Mouse (Mus musculus): Measurements from ENCODE around the gene Trim10. TPM values are rescaled to one million over a fixed set of nuclear protein-coding genes. Genes with fewer than 3 reads are reported as not detected.

Gene Trim10
- polyA plus RNA-seq, 2 experiments, result 0.91 to 2.7 TPM

DNA sequence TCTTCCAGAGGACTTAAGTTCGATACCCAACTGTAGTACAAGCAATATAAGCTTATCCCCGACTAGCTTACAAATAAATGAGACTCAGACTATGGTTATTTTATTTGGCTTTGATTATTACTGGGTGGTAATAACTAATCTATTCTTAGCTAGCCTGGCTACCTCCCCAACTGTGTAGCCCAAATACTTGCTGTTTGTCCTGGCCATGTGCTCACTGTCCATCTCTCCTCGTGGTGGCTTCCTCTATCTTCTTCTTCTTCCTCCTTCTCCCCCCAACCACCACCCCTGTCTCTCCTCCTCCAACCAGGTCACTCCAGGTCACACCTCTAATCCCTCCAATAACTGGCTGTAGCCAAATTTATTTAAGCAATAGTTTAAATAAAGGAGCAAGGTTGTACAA, 38.9 kb upstream of the Trim10 start:
- 70% methylated on average over 3 of the region's 3 CpGs for WGBS
- TF ChIP-seq POLR2A (IDR thresholded peaks at IDR 0.05; ENCODE audit: borderline replicate concordance, extremely low read depth, insufficient read depth, insufficient read length), result no peak
- H3K27ac ChIP-seq (replicated peaks; ENCODE audit: low read depth, low read length), result no peak overlapping the region
- no peaks in the 10 kb centered on the region for H3K36me3 ChIP-seq (ENCODE audit: control insufficient read depth, insufficient read depth, low read length)
- no peak overlapping the region for H3K4me3 ChIP-seq (replicated peaks; ENCODE audit: low read length)
- H3K27me3 ChIP-seq (ENCODE audit: control insufficient read depth, insufficient read depth, low read length), result no peaks in the 10 kb centered on the region
- DNase-seq (ENCODE audit: low spot score), result no peak
- H3K4me2 ChIP-seq (replicated peaks; ENCODE audit: low read depth, low read length, severe bottlenecking), result no peak overlapping the region
- no peak overlapping the region for H3K9ac ChIP-seq (ENCODE audit: low read depth, low read length, severe bottlenecking)
- ATAC-seq (ENCODE audit: low FRiP score, low read depth), result no peak
- H3K4me1 ChIP-seq (ENCODE audit: control insufficient read depth, insufficient read depth, low read length), result no peaks in the 10 kb centered on the region
- H3K9me3 ChIP-seq (ENCODE audit: control insufficient read depth, low read length), result no peaks in the 10 kb centered on the region

DNA sequence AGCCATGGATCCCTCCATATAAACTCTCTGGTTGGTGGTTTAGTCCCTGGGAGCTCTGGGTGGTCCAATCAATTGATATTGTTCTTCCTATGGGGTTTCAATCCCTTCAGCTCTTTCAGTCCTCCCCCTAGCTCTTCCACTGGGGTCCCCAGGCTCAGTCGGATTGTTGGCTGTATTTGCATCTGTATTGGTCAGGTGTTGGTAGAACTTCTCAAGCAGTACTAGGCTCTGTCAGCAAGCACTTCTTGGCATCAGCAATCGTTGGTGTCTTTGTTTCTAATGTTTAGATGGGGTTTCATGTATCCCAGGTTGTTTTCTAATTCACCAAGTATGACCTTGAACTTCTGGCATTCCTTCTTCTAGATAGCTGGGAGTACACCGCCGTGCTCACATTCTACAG, 36.7 kb upstream of the Trim10 start:
- WGBS, result 56% methylated on average over 4 of the region's 4 CpGs
- no peak for TF ChIP-seq POLR2A (IDR thresholded peaks at IDR 0.05; ENCODE audit: borderline replicate concordance, extremely low read depth, insufficient read depth, insufficient read length)
- Histone ChIP-seq H3K4me2 (replicated peaks; ENCODE audit: low read depth, low read length, severe bottlenecking) (no peak overlapping the region), H3K27me3 (ENCODE audit: control insufficient read depth, insufficient read depth, low read length) (no peaks in the 10 kb centered on the region), H3K9ac (ENCODE audit: low read depth, low read length, severe bottlenecking) (no peak overlapping the region), H3K4me3 (replicated peaks; ENCODE audit: low read length) (no peak overlapping the region), H3K4me1 (ENCODE audit: control insufficient read depth, insufficient read depth, low read length) (peaks cover 8% of the 10 kb centered on the region), H3K9me3 (ENCODE audit: control insufficient read depth, low read length) (no peaks in the 10 kb centered on the region), H3K27ac (replicated peaks; ENCODE audit: low read depth, low read length) (no peak overlapping the region), H3K36me3 (ENCODE audit: control insufficient read depth, insufficient read depth, low read length) (no peaks in the 10 kb centered on the region)
- DNase-seq (ENCODE audit: low spot score), result no peak
- no peak for ATAC-seq (ENCODE audit: low FRiP score, low read depth)

DNA sequence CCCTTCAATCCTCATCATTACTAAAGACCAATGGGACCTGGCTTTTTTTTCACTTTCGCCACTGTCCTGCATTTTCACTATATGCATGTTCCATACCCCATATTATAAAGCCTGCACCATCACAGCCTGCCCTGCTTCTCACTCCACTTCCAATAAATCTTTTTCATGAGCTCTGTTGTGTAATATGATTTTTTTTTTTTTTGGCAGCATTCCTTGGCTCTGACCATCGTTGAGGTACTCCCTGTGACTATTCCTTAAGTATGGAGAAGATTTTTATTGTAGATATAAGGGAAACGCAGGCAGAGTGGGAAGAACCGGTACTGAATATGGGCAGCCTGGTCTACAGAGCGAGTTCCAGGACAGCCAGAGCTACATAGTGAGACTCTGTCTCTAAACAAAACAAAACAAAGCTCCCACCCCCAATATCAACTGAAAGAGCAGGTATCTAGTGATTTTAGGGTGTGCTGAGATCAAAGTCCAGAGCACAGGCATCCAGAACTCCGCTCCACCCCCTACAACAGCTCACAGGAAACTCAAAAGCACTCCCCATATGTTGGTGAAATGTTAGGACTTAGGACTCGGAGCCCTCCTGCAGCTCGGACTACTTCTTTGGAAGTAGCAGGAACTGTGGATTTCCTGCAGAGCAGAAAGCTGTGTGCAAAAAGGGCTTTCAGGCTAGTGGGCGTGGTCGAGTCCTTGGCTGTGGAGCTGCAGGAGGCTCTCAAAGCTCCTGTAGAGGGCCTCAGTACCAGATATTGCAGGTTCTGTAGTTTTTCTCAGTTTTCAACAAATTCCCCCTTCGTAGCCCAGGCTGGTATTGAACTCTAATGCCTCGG, 33.6 kb upstream of the Trim10 start:
- peak overlapping the region; percentile 64 for H3K4me2 ChIP-seq (replicated peaks; ENCODE audit: low read depth, low read length, severe bottlenecking)
- H3K4me3 ChIP-seq (replicated peaks; ENCODE audit: low read length), result peak overlapping the region; percentile 77
- no peak for ATAC-seq (ENCODE audit: low FRiP score, low read depth)

DNA sequence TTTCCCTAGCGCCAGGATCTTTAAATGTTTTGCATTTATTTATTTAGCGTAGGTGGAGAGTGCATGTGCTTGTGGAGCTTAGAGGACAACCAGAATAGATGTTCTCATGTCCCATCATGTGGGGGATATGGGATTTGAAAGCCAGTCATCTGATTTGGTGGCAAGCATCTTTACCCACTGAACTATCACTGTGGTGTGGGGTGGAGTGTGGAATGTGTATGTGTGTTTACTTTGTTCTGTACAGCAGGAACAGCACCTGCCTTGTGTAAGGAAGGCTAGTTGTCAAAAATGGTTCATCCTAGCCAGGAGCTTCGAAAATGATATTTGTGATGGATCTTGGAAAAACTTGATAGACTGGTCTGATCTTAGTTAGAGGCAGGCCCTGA, 33.0 kb upstream of the Trim10 start:
- Histone ChIP-seq H3K9me3 (ENCODE audit: control insufficient read depth, low read length) (no peaks in the 10 kb centered on the region), H3K27me3 (ENCODE audit: control insufficient read depth, insufficient read depth, low read length) (no peaks in the 10 kb centered on the region), H3K36me3 (ENCODE audit: control insufficient read depth, insufficient read depth, low read length) (peaks cover 5% of the 10 kb centered on the region; the same call in 1 of the 2 replicates), H3K4me1 (ENCODE audit: control insufficient read depth, insufficient read depth, low read length) (peaks cover 10% of the 10 kb centered on the region), H3K4me3 (replicated peaks; ENCODE audit: low read length) (peak overlapping the region; percentile 77), H3K27ac (replicated peaks; ENCODE audit: low read depth, low read length) (peak overlapping the region; percentile 95), H3K9ac (ENCODE audit: low read depth, low read length, severe bottlenecking) (peak overlapping the region; percentile 90), H3K4me2 (replicated peaks; ENCODE audit: low read depth, low read length, severe bottlenecking) (peak overlapping the region; percentile 64)
- no peak; the same call in 1 of the 2 replicates for ATAC-seq (ENCODE audit: low FRiP score, low read depth)
- no peak for DNase-seq (ENCODE audit: low spot score)
- 8% methylated on average over 3 of the region's 3 CpGs for WGBS
- TF ChIP-seq POLR2A (IDR thresholded peaks at IDR 0.05; ENCODE audit: borderline replicate concordance, extremely low read depth, insufficient read depth, insufficient read length), result no peak

More for the DNA sequence above, 33.6 kb upstream of the Trim10 start:
- DNase-seq (ENCODE audit: low spot score), result peak; percentile 83
- no peak overlapping the region for H3K9ac ChIP-seq (ENCODE audit: low read depth, low read length, severe bottlenecking)
- H3K9me3 ChIP-seq (ENCODE audit: control insufficient read depth, low read length), result no peaks in the 10 kb centered on the region
- H3K36me3 ChIP-seq (ENCODE audit: control insufficient read depth, insufficient read depth, low read length), result peaks cover 5% of the 10 kb centered on the region; the same call in 1 of the 2 replicates
- H3K27me3 ChIP-seq (ENCODE audit: control insufficient read depth, insufficient read depth, low read length), result no peaks in the 10 kb centered on the region
- H3K27ac ChIP-seq (replicated peaks; ENCODE audit: low read depth, low read length), result peak overlapping the region; percentile 95
- WGBS, result 32% methylated on average over 12 of the region's 12 CpGs
- H3K4me1 ChIP-seq (ENCODE audit: control insufficient read depth, insufficient read depth, low read length), result peaks cover 10% of the 10 kb centered on the region
- no peak for TF ChIP-seq POLR2A (IDR thresholded peaks at IDR 0.05; ENCODE audit: borderline replicate concordance, extremely low read depth, insufficient read depth, insufficient read length)

DNA sequence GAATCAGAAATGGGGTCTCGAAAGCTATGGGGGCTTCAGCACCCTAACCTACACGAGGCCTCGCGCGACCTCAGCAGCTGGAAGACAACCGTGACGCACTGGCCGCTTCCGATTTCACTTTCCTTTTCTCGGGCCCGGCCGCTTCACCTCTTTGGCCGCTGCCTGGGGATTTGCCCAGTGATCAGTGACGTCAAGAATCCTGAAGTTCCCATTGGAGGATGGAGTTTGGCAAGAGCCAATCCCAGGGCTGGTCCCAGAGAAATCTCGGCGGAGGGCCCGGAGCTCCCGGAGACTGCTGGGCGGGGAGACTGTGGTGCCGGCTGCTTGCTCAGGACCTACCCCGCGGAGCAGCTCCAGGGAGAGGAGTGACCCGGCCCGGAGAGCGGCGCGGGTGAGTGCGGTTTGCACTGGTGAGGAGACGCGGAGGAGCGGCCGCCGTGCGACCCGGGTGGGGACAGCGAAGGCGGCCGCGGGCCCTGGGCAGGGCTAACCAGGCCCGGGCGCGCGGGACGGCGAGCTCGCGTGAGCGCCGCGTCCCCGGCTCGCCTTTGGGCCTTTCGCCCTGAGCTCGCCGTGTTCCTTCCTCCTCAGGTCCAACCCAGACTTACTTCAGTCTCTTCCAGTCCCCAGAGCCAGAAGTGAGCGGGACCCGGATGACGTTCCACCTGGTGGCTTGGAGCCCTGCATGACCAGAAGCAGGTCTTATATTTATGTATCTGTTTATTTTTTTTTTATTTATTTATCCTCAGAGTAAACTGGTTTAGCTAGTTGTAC, 32.3 kb upstream of the Trim10 start, which contains the start of gene Trim26:
Gene Trim26, plus strand, starts transcription at position 261 of the 774 bp plus-strand sequence.
- WGBS, result under 1% methylated on average over 39 of the region's 58 CpGs
- H3K4me2 ChIP-seq (replicated peaks; ENCODE audit: low read depth, low read length, severe bottlenecking), result peak within 1 kb of the TSS; percentile 64

More for the DNA sequence above, 32.3 kb upstream of the Trim10 start, which contains the start of gene Trim26:
- peak; percentile 96 for DNase-seq (ENCODE audit: low spot score)
- peak; percentile 73; the same call in 1 of the 2 replicates for TF ChIP-seq POLR2A (IDR thresholded peaks at IDR 0.05; ENCODE audit: borderline replicate concordance, extremely low read depth, insufficient read depth, insufficient read length)
- Histone ChIP-seq H3K9me3 (ENCODE audit: control insufficient read depth, low read length) (no peaks in the 10 kb centered on the region), H3K9ac (ENCODE audit: low read depth, low read length, severe bottlenecking) (peak within 1 kb of the TSS; percentile 90), H3K27me3 (ENCODE audit: control insufficient read depth, insufficient read depth, low read length) (no peaks in the 10 kb centered on the region), H3K4me1 (ENCODE audit: control insufficient read depth, insufficient read depth, low read length) (peaks cover 10% of the 10 kb centered on the region), H3K27ac (replicated peaks; ENCODE audit: low read depth, low read length) (peak within 1 kb of the TSS; percentile 95), H3K4me3 (replicated peaks; ENCODE audit: low read length) (peak within 1 kb of the TSS; percentile 77), H3K36me3 (ENCODE audit: control insufficient read depth, insufficient read depth, low read length) (peaks cover 5% of the 10 kb centered on the region; the same call in 1 of the 2 replicates)
- peak; percentile 98 for ATAC-seq (ENCODE audit: low FRiP score, low read depth)

All from limb, embryonic 14.5 days (tissue).